Mouse (Mus musculus) forebrain, embryonic 10.5 days (tissue): Measurements from ENCODE around the gene Romo1. TPM values are rescaled to one million over a fixed set of nuclear protein-coding genes. Genes with fewer than 3 reads are reported as not detected.
"Not testable (repeated sequence)": the region's sequence is repeated elsewhere in the genome, so short reads cannot be mapped to it uniquely, and the experiment has no call there.

Experiments used
- DNase-seq: peaks from one replicate; pipeline ENCODE4 v3.0.0-alpha.2; 2017; ENCODE audit warnings: low spot score; ENCODE audit errors: extremely low spot score
- H3K27ac ChIP-seq: fragments of 300-500 bp; sonication (generic); 2 replicates; pipeline ENCODE4 v1.5.1; 2016; ENCODE audit warnings: mild to moderate bottlenecking
- H3K27me3 ChIP-seq: fragments of 300-500 bp; sonication (generic); 2 replicates; pipeline ENCODE4 v1.6.1; 2016; ENCODE audit warnings: mild to moderate bottlenecking; ENCODE audit not compliant: poor library complexity, severe bottlenecking
- H3K36me3 ChIP-seq: fragments of 300-500 bp; sonication (generic); replicated peaks from 2 replicates; pipeline ENCODE4 v1.6.1; 2016; ENCODE audit warnings: mild to moderate bottlenecking, moderate library complexity
- H3K4me1 ChIP-seq: fragments of 300-500 bp; sonication (generic); 2 replicates; pipeline ENCODE4 v1.6.1; 2016
- H3K4me3 ChIP-seq: fragments of 300-500 bp; sonication (generic); 2 replicates; pipeline ENCODE4 v1.5.1; 2016; ENCODE audit warnings: mild to moderate bottlenecking, moderate library complexity
- H3K9me3 ChIP-seq: fragments of 300-500 bp; sonication (generic); 2 replicates; pipeline ENCODE4 v1.6.1; 2016; ENCODE audit warnings: mild to moderate bottlenecking, moderate library complexity
- WGBS: fragments of 180-500 bp; shearing (Covaris S2); methylation state at CpG from one replicate; pipeline ENCODE4 v1.1.7; 2016; 5-methylcytosine and 5-hydroxymethylcytosine counted together
- polyA plus RNA-seq: library from polyadenylated mRNA; unstranded; fragments of >200 nt; fragmentation: Nextera tagmentation; extraction: Ambion mirVana; gene quantifications from 2 replicates; pipeline ENCODE4 v1.2.1, GENCODE M21; 2016

The Romo1 gene
- polyA plus RNA-seq, 1 experiment from 2014 or later: 379 TPM

DNA sequence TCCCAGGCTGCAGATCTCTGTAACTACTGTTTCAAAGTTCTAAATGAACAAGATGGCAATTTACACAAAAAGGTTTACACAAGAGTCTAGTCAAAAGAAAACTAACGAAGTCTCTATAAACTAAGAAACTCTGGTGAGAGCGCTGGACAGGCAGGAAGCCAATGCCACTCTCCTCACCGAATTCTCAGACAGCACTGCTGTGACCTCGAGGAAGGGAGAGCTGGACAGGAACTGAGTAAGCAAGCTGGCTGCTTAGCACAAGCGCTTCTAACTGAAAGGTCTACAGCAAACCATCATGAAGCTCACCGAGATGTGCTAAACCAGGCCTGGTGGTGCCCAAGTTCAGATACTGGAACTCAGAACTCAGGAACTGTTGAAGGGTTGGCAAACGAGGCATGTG lies 45.4 kb downstream of the Romo1 start:
- not testable (repeated sequence) for H3K27ac ChIP-seq, DNase-seq, H3K4me1 ChIP-seq, H3K27me3 ChIP-seq, H3K9me3 ChIP-seq, H3K4me3 ChIP-seq, H3K36me3 ChIP-seq
- WGBS: 87% methylated on average over 7 of the region's 7 CpGs

DNA sequence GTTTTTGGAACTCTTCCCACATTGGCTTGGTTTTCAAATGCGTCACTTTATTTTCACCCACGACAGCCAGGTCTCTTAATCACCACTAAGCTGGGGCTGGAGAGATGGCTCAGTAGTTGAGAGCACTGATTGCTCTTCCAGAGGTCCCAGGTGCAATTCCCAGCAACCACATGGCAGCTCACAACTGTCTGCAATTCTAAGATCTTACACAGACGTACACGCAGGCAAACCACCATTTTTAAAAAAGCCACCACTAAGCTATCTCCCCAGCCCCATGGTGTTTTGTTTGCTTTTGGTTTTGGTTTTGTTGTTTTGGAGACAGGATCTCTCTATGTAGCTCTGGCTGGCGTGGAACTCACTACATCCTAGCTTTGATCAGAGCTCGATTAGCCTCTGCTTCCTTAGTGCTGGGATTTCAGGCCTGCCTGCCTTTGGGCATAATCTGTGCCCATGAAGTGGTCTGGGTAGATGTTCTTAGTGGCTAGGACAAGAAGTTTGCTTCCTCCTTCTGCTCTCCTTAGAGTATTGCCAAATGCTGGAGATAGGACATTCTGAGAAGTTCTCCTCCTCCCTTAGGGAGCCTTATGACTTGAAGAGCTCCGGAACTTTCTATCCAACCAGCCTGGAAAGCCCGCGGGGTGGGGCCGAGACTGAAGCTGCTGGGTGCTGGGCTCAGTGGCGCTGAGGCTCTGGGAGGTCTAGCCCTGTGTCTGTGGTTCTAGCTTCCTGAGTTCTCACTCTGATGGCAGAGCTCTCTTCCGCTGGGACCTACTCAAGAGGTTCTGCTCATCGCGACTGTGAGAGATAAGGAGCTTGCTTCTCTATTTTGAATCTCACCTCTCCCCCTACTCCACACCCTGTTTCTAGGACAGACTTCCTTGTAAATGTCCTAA lies 46.4 kb downstream of the Romo1 start:
- H3K27ac ChIP-seq: no peak overlapping the region
- peaks cover 6% of the 10 kb centered on the region for H3K4me1 ChIP-seq
- no peaks in the 10 kb centered on the region for H3K36me3 ChIP-seq
- no peaks in the 10 kb centered on the region for H3K9me3 ChIP-seq
- no peaks in the 10 kb centered on the region for H3K27me3 ChIP-seq
- 89% methylated on average over 14 of the region's 14 CpGs for WGBS
- H3K4me3 ChIP-seq: no peak overlapping the region
- DNase-seq: no peak

GRCm38 (mm10) chr2:156191540-156191939 lies 47.7 kb downstream of the Romo1 start:
- Histone ChIP-seq H3K4me3 (no peak overlapping the region), H3K27me3 (no peaks in the 10 kb centered on the region), H3K9me3 (no peaks in the 10 kb centered on the region), H3K4me1 (peaks cover 18% of the 10 kb centered on the region), H3K27ac (no peak overlapping the region), H3K36me3 (no peaks in the 10 kb centered on the region)
- 94% methylated on average over 2 of the region's 2 CpGs for WGBS
- DNase-seq: no peak

- H3K36me3 ChIP-seq: no peaks in the 10 kb centered on the region
- H3K4me3 ChIP-seq: no peak overlapping the region
- no peak for DNase-seq
- peaks cover 23% of the 10 kb centered on the region for H3K4me1 ChIP-seq
- 84% methylated on average over 2 of the region's 2 CpGs for WGBS
- no peaks in the 10 kb centered on the region for H3K27me3 ChIP-seq
- H3K9me3 ChIP-seq: no peaks in the 10 kb centered on the region
- no peak overlapping the region for H3K27ac ChIP-seq
These were observed 48.2 kb downstream of the Romo1 start for GRCm38 (mm10) chr2:156192068-156192467.

DNA sequence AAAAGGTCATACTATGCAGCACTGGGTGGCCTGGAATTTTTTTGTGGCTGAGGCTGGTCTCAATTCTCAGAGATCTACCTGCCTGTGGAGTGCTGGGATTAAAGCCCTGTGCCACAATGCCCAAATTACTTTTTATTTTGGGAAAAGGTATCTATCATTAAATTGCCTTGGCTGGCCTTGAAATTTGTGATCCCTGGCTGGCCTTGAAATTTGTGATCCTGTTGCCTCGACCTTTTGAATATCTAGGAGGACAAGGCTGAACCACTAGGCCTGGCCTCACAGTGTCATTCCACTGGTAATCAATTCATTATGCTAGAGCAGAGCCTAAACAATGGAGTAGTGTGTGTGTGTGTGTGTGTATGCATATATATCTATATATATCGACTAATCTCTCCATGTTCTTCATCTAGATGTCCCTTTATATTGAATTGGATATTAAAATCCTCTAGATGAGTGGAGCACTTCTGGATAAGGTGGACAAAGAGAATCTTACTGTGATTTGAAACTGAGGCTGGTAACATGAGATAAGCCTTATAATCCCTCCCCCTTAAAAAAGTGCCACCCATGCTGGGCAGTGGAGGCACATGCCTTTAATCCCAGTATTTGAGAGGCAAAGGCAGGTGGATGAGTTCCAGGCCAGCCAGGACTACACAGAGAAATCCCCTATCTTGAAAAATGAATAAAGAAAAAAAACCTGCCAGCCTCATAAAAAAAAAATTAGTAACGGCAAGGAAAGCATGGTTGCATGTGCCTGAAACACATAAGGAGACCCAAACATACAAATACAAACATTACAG lies 49.4 kb downstream of the Romo1 start:
- Histone ChIP-seq H3K4me1 (peaks cover 33% of the 10 kb centered on the region), H3K27me3 (no peaks in the 10 kb centered on the region), H3K36me3 (peaks cover 1% of the 10 kb centered on the region; the same call in 1 of the 2 replicates), H3K27ac (no peak overlapping the region), H3K9me3 (no peaks in the 10 kb centered on the region), H3K4me3 (no peak overlapping the region)
- WGBS: 76% methylated on average over 3 of the region's 3 CpGs
- no peak for DNase-seq

GRCm38 (mm10) chr2:156194571-156194970 lies 50.7 kb downstream of the Romo1 start:
- Histone ChIP-seq H3K4me3 (no peak overlapping the region), H3K27ac (no peak overlapping the region)

More at GRCm38 (mm10) chr2:156194571-156194970, 50.7 kb downstream of the Romo1 start:
- H3K27me3 ChIP-seq: no peaks in the 10 kb centered on the region
- no peaks in the 10 kb centered on the region for H3K9me3 ChIP-seq
- DNase-seq: no peak
- H3K4me1 ChIP-seq: peaks cover 44% of the 10 kb centered on the region
- H3K36me3 ChIP-seq: peaks cover 13% of the 10 kb centered on the region

Other genes with a start within 250 kb of the Romo1 start
- 78.4 and 82.2 TPM in 2 replicates for gene Uqcc1, start 213.7 kb upstream of the Romo1 start, polyA plus RNA-seq
- gene Gm15557, start 203.3 kb upstream of the Romo1 start, polyA plus RNA-seq: not detected in 2 replicates
- gene Gdf5, start 198.7 kb upstream of the Romo1 start, polyA plus RNA-seq: 0.27 and 0.88 TPM in 2 replicates
- gene Cep250, start 187.6 kb upstream of the Romo1 start, polyA plus RNA-seq: 28.8 and 28.9 TPM in 2 replicates
- 1.4 and 2.1 TPM in 2 replicates for gene 6430550D23Rik, start 136.1 kb upstream of the Romo1 start, polyA plus RNA-seq
- gene Ergic3, start 136.0 kb upstream of the Romo1 start, polyA plus RNA-seq: 194 and 199 TPM in 2 replicates
- gene Fer1l4, start 91.1 kb upstream of the Romo1 start, polyA plus RNA-seq: not detected in 2 replicates
- gene Spag4, start 78.9 kb upstream of the Romo1 start, polyA plus RNA-seq: 4.1 TPM in 2 replicates
- 63.3 and 73.3 TPM in 2 replicates for gene Cpne1, start 32.1 kb upstream of the Romo1 start, polyA plus RNA-seq
- gene Rbm12, start 32.1 kb upstream of the Romo1 start, polyA plus RNA-seq: 47.5 and 50.4 TPM in 2 replicates
- 20.7 TPM in 2 replicates for gene Gm28036, start 16.9 kb upstream of the Romo1 start, polyA plus RNA-seq
- gene Nfs1, start 147 bp downstream of the Romo1 start, polyA plus RNA-seq: 41.7 and 45.2 TPM in 2 replicates
- 542 and 576 TPM in 2 replicates for gene Rbm39, start 36.2 kb downstream of the Romo1 start, polyA plus RNA-seq
- gene Phf20, start 52.4 kb downstream of the Romo1 start, polyA plus RNA-seq: 71.6 and 77.4 TPM in 2 replicates
- gene Cnbd2, start 168.3 kb downstream of the Romo1 start, polyA plus RNA-seq: 2.5 and 2.6 TPM in 2 replicates
- 49.0 and 52.1 TPM in 2 replicates for gene Scand1, start 168.7 kb downstream of the Romo1 start, polyA plus RNA-seq